7 mouse cellular contexts compared by ENCODE assay signal in the genomic region with DNA sequence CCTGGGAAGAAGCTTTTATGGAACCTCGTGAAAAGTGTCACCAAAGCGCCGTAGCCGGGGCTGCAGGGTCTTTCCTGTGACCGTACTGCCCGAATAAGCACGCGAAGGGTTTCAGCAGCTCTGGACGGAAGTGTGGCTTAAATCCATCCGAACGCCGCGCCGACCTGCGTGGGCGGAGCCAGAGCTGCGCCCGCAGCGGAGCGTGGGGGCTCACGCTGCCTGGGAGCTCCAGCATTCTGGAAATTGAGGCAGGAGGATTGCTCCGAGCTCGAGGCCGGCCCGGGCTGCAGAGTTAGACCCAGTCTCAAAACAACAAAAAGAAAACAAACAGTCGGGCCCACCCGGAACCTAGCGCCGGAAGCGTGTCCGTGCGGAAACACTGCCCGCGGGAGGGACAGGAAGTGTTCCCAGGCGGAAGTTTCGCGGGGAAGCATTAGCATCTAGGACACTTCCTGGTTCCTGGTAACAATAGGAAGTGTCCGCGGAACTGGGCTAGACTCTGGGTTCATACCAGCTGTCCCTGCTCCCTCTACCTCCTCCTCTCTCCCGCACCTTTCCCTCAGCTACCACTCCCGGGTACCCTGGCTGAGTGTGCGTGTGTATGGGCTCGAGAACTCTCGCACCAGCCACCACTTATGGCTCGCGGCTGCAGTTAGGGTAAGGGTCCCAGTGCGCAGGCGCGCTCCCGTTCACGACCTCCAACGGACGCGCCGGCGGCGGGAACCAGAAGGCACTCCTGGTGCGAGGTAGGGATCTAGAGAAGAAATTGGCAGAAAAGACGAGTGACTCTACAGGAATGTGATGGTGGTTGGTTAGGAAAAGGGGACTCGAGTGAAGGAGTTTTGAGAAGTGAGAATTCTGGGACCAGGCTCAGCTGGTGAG. TPM values are rescaled to one million over a fixed set of nuclear protein-coding genes. Genes with fewer than 3 reads are reported as not detected.
DNase-seq lines count a peak whose midpoint lies in the region; ATAC-seq and TF ChIP-seq lines count a peak whose summit lies in the region.

A gene (minus strand): TSS at position 362 of the 882 bp plus-strand sequence.

- peaks cover 7% of the 10 kb centered on the region; the same call in 1 of the 2 replicates for H3K4me1 ChIP-seq in intestine, postnatal 0 days (replicated peaks; ENCODE audit: control insufficient read depth, insufficient read depth, low read length)
- peaks cover 26% of the 10 kb centered on the region for H3K4me1 ChIP-seq in midbrain, embryonic 12.5 days
- peaks cover 2% of the 10 kb centered on the region for H3K4me1 ChIP-seq in small intestine, adult 2 months (ENCODE audit: control insufficient read depth, insufficient read depth, insufficient read length, low read length)

- TF ChIP-seq CTCF in intestine, postnatal 0 days (IDR thresholded peaks at IDR 0.05; ENCODE audit: low read depth), result no peak
- no peak for TF ChIP-seq CTCF in small intestine, adult 2 months (IDR thresholded peaks at IDR 0.05; ENCODE audit: extremely low read depth, insufficient read length, insufficient replicate concordance, low read depth, low read length)

- peak; percentile 82 for DNase-seq in adrenal gland, adult 8-10 months
- DNase-seq in embryo, embryonic 9.5 days (ENCODE audit: extremely low spot score), result peak; percentile 92
- peak; percentile 82 to 93 for DNase-seq in gastrocnemius, postnatal 4 days (ENCODE audit: low spot score in 2 of 2)
- peak; percentile 92 for DNase-seq in left cerebral cortex, postnatal 4 days

- H3K4me2 ChIP-seq in intestine, postnatal 0 days (replicated peaks; ENCODE audit: low read depth), result peak within 1 kb of the TSS; percentile 91
- peak within 1 kb of the TSS; percentile 91 for H3K4me2 ChIP-seq in midbrain, embryonic 12.5 days (replicated peaks)

- peaks cover 35% of the 10 kb centered on the region for H3K36me3 ChIP-seq in intestine, postnatal 0 days (ENCODE audit: control insufficient read depth, insufficient read depth)
- peaks cover 59% of the 10 kb centered on the region for H3K36me3 ChIP-seq in midbrain, embryonic 12.5 days
- H3K36me3 ChIP-seq in small intestine, adult 2 months (ENCODE audit: control insufficient read depth, insufficient read depth, low read length), result peaks cover 32% of the 10 kb centered on the region

- peak; percentile 73 for ATAC-seq in intestine, postnatal 0 days
- ATAC-seq in midbrain, embryonic 12.5 days (ENCODE audit: low FRiP score, low read depth), result peak; percentile 68

- peak within 1 kb of the TSS; percentile 98 for H3K4me3 ChIP-seq in intestine, postnatal 0 days (ENCODE audit: low read depth, low read length)
- H3K4me3 ChIP-seq in midbrain, embryonic 12.5 days, result peak within 1 kb of the TSS; percentile 97
- H3K4me3 ChIP-seq in small intestine, adult 2 months (ENCODE audit: low read depth, low read length), result peak within 1 kb of the TSS; percentile 77

- intact Hi-C loops in left cerebral cortex, postnatal 4 days (cut with DNase I), result no loop called here

- peak; percentile 22; the same call in 1 of the 2 replicates for TF ChIP-seq POLR2A in small intestine, adult 2 months (IDR thresholded peaks at IDR 0.05; ENCODE audit: low read depth, low read length)

- H3K9me3 ChIP-seq in intestine, postnatal 0 days (ENCODE audit: control insufficient read depth), result no peaks in the 10 kb centered on the region
- no peaks in the 10 kb centered on the region for H3K9me3 ChIP-seq in midbrain, embryonic 12.5 days

- H3K27me3 ChIP-seq in intestine, postnatal 0 days (replicated peaks; ENCODE audit: control insufficient read depth, insufficient read depth, low read length), result no peaks in the 10 kb centered on the region
- H3K27me3 ChIP-seq in midbrain, embryonic 12.5 days, result no peaks in the 10 kb centered on the region
- H3K27me3 ChIP-seq in small intestine, adult 2 months (ENCODE audit: control insufficient read depth, insufficient read depth, low read length), result no peaks in the 10 kb centered on the region

- under 1% methylated on average over 60 of the region's 60 CpGs for WGBS in intestine, postnatal 0 days
- WGBS in midbrain, embryonic 12.5 days, result under 1% methylated on average over 60 of the region's 60 CpGs
- under 1% methylated on average over 60 of the region's 60 CpGs for whole genome bisulfite sequencing in small intestine, adult 2 months

- H3K27ac ChIP-seq in intestine, postnatal 0 days (ENCODE audit: low read depth, low read length), result peak within 1 kb of the TSS; percentile 92
- peak within 1 kb of the TSS; percentile 100 for H3K27ac ChIP-seq in midbrain, embryonic 12.5 days (replicated peaks)
- peak within 1 kb of the TSS; percentile 85 for H3K27ac ChIP-seq in small intestine, adult 2 months (ENCODE audit: insufficient read depth, low read depth, low read length)

- H3K9ac ChIP-seq in intestine, postnatal 0 days (ENCODE audit: low read depth, low read length), result peak within 1 kb of the TSS; percentile 89
- H3K9ac ChIP-seq in midbrain, embryonic 12.5 days (replicated peaks), result peak within 1 kb of the TSS; percentile 96

RNA-seq across cellular contexts. Expression of the gene that starts here (rescaled TPM):
- total RNA-seq in adrenal gland, adult 8-10 months (2022), result 10 to 100 TPM in 2 of 4 experiments, 1 to 10 TPM in 2; 8.0 to 15.1 (median 9.2) TPM
- 10 to 100 TPM in 1 of 2 experiments, 1 to 10 TPM in 1; 8.8 to 10.1 TPM for total RNA-seq in gastrocnemius, postnatal 4 days (2021)
- polyA plus RNA-seq in intestine, postnatal 0 days (2015; fragmentation: Nextera tagmentation; extraction: Ambion mirVana), result 5.4 and 6.1 TPM in 2 replicates
- 10 to 100 TPM; 33.1 to 36.4 TPM for total RNA-seq in left cerebral cortex, postnatal 4 days (2021)
- polyA plus RNA-seq in midbrain, embryonic 12.5 days (2016; fragmentation: Nextera tagmentation; extraction: Ambion mirVana), result 39.0 and 39.2 TPM in 2 replicates
- polyA plus RNA-seq in small intestine, adult 2 months (2012; rRNA removed), result 3.7 and 7.1 TPM in 2 replicates

Comparison
In these comparisons a context has a peak if more than half of its experiments do, and no peak if none do; other contexts are left out.
1. Peak in every context shown above with its lines: DNase-seq, ATAC-seq, H3K4me3 ChIP-seq and H3K27ac ChIP-seq.